13 mouse cellular contexts compared by ENCODE assay signal in the genomic region with DNA sequence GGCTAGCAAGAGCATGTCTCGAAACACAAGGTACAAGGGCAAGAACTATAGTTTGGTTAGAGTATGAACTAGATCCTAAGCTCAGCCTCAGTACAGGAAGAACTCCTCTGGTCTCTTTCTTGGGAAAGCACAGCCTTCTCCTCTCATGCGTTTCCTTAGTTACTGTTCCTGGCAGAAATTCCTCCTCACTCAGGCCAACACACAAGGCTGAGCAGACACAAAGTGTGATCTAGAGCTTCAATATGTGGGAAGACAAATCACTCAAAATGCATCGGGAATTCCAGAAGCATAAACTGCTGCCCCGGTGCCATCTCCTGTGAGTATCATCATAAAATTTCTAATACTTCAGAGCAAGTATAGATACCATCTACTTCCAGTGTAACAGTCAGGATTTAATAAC.
A peak's percentile ranks its signal among the peaks of the same experiment; 100 is the strongest.
DNase-seq lines count a peak whose midpoint lies in the region; ATAC-seq lines count a peak whose summit lies in the region.
"Had no signal": no experiment of that assay in that cellular context is flagged by ENCODE, and none has a peak within 500 bp of the region (broad histone marks: within the 10 kb centered on the region; RNA-seq: fewer than 3 reads in every experiment).

No protein-coding gene starts in this region.

- H3K36me3 ChIP-seq in kidney, embryonic 14.5 days (ENCODE audit: control insufficient read depth, insufficient read depth, low read length) = no peaks in the 10 kb centered on the region
- H3K36me3 ChIP-seq: G1E; limb, embryonic 15.5 days; midbrain, embryonic 15.5 days had no signal

- H3K9ac ChIP-seq in kidney, embryonic 14.5 days (ENCODE audit: low read depth, low read length) = no peak overlapping the region
- H3K9ac ChIP-seq: limb, embryonic 15.5 days; midbrain, embryonic 15.5 days had no signal

- intact Hi-C loops in heart, postnatal 25 days (cut with DNase I) = no loop called here

- ATAC-seq in kidney, embryonic 14.5 days (ENCODE audit: low FRiP score, low TSS enrichment) = no peak
- ATAC-seq: midbrain, embryonic 15.5 days had no signal

- H3K27ac ChIP-seq in kidney, embryonic 14.5 days (ENCODE audit: low read depth, low read length) = no peak overlapping the region
- H3K27ac ChIP-seq: limb, embryonic 15.5 days; midbrain, embryonic 15.5 days had no signal

- WGBS in kidney, embryonic 14.5 days = 76% methylated on average over 4 of the region's 4 CpGs

- DNase-seq in cerebellum, postnatal 25 days = peak; percentile 16 to 22
- no peak for DNase-seq in cerebellum, adult 18-20 months
- peak; percentile 0 for DNase-seq in lung, postnatal 25 days (ENCODE audit: low spot score)
- no peak for DNase-seq in lung, postnatal 14 days
- peak; percentile 7 to 23 for DNase-seq in layer of hippocampus, adult 8-10 months (ENCODE audit: low spot score in 2 of 2)
- peak; percentile 5 for DNase-seq in right cerebral cortex, postnatal 4 days
- DNase-seq in heart, postnatal 25 days (ENCODE audit: low spot score) = no peak
- DNase-seq: heart, postnatal 36 days; kidney, postnatal 4 days had no signal

- H3K9me3 ChIP-seq in kidney, embryonic 14.5 days (ENCODE audit: control insufficient read depth, low read length) = no peaks in the 10 kb centered on the region
- H3K9me3 ChIP-seq: G1E; limb, embryonic 15.5 days; midbrain, embryonic 15.5 days had no signal

- H3K27me3 ChIP-seq in kidney, embryonic 14.5 days (ENCODE audit: control insufficient read depth, insufficient read depth, low read length) = no peaks in the 10 kb centered on the region
- H3K27me3 ChIP-seq: limb, embryonic 15.5 days; midbrain, embryonic 15.5 days had no signal

- H3K4me3 ChIP-seq in kidney, embryonic 14.5 days (ENCODE audit: low read length) = no peak overlapping the region
- H3K4me3 ChIP-seq: limb, embryonic 15.5 days; midbrain, embryonic 15.5 days had no signal

- H3K4me1 ChIP-seq in kidney, embryonic 14.5 days (ENCODE audit: control insufficient read depth, insufficient read depth, low read length) = no peaks in the 10 kb centered on the region
- H3K4me1 ChIP-seq: limb, embryonic 15.5 days; midbrain, embryonic 15.5 days had no signal

- no peak overlapping the region for H3K4me2 ChIP-seq in kidney, embryonic 14.5 days (replicated peaks; ENCODE audit: low read depth, low read length)
- H3K4me2 ChIP-seq: limb, embryonic 15.5 days; midbrain, embryonic 15.5 days had no signal

Comparison
In these comparisons a context has a peak if more than half of its experiments do, and no peak if none do; other contexts are left out.
1. DNase-seq: peak in cerebellum, postnatal 25 days (2 of 2), lung, postnatal 25 days (single experiment), layer of hippocampus, adult 8-10 months (2 of 2) and right cerebral cortex, postnatal 4 days (single experiment); none in cerebellum, adult 18-20 months (0 of 2), lung, postnatal 14 days (single experiment) and heart, postnatal 25 days (single experiment).